Mouse (Mus musculus): ENCODE measurements at regions not wholly inside any gene's neighbourhood (a gene's known extent, or its start where the extent isn't known, plus 50 kb on each side); places are given as distances from the start of the nearest gene placed in this dataset.

- TF ChIP-seq CTCF (IDR thresholded peaks at IDR 0.05; ENCODE audit: borderline replicate concordance, extremely low read depth, insufficient read depth, insufficient read length) (no peak), POLR2A (IDR thresholded peaks at IDR 0.05; ENCODE audit: borderline replicate concordance, extremely low read depth, insufficient read depth, insufficient read length, poor library complexity, severe bottlenecking) (no peak)
These were observed 73.6 kb upstream of the Tent5a start for GRCm38 (mm10) chr9:85400600-85401313.

Measured in brain, embryonic 14.5 days (tissue).